Mouse (Mus musculus) heart, adult 2 months (tissue): ENCODE measurements around the gene Ssbp3.

Experiments
- CTCF ChIP-seq: fragments of 200-600 bp; IDR thresholded peaks from 2 replicates; pipeline ENCODE4 v1.8.1; 2022; ENCODE audit warnings: antibody characterized with exemption, mild to moderate bottlenecking, moderate library complexity
- POLR2A ChIP-seq: fragments of 200-500 bp; IDR thresholded peaks from 2 replicates; pipeline ENCODE4 v1.6.1; 2011; ENCODE audit warnings: mild to moderate bottlenecking, low read depth, low read length, control low read depth; ENCODE audit not compliant: insufficient read depth

GRCm38 (mm10) chr4:107058346-107058745 is 147.8 kb downstream of the Ssbp3 start:
- no peak for TF ChIP-seq CTCF
- no peak for TF ChIP-seq POLR2A
